Mouse (Mus musculus) midbrain, embryonic 16.5 days (tissue): ENCODE results near the gene 4930583I09Rik. TPM values are rescaled to one million over a fixed set of nuclear protein-coding genes. Genes with fewer than 3 reads are reported as not detected.

Experiments
- ATAC-seq: fragments of 200-750 bp; cut with Nextera tagmentation; 2 replicates; pipeline ENCODE4 v1.8.0; 2017; ENCODE audit warnings: moderate TSS enrichment
- H3K27ac ChIP-seq: fragments of 300-500 bp; sonication (generic); 2 replicates; pipeline ENCODE4 v1.5.1; 2014; ENCODE audit warnings: mild to moderate bottlenecking, low read length, mixed read lengths
- H3K27me3 ChIP-seq: fragments of 300-500 bp; sonication (generic); 2 replicates; pipeline ENCODE4 v1.6.1; 2014; ENCODE audit warnings: low read depth, low read length, mixed read lengths; ENCODE audit not compliant: control insufficient read depth, insufficient read depth
- H3K36me3 ChIP-seq: fragments of 300-500 bp; sonication (generic); 2 replicates; pipeline ENCODE4 v1.6.1; 2014; ENCODE audit warnings: mild to moderate bottlenecking, low read length, moderate library complexity, mixed read lengths; ENCODE audit not compliant: control insufficient read depth, insufficient read depth
- H3K4me1 ChIP-seq: fragments of 300-500 bp; sonication (generic); 2 replicates; pipeline ENCODE4 v1.6.1; 2014; ENCODE audit warnings: mild to moderate bottlenecking, low read length, mixed read lengths; ENCODE audit not compliant: control insufficient read depth, insufficient read depth
- H3K4me2 ChIP-seq: fragments of 300-500 bp; sonication (generic); 2 replicates; pipeline ENCODE4 v1.6.1; 2014; ENCODE audit warnings: mild to moderate bottlenecking, low read length, mixed read lengths
- H3K4me3 ChIP-seq: fragments of 300-500 bp; sonication (generic); 2 replicates; pipeline ENCODE4 v1.5.1; 2014; ENCODE audit warnings: low read depth, mild to moderate bottlenecking, low read length, moderate library complexity, mixed read lengths
- H3K9ac ChIP-seq: fragments of 300-500 bp; sonication (generic); 2 replicates; pipeline ENCODE4 v1.6.1; 2014; ENCODE audit warnings: low read depth, low read length, mixed read lengths
- H3K9me3 ChIP-seq: fragments of 300-500 bp; sonication (generic); replicated peaks from 2 replicates; pipeline ENCODE4 v1.6.1; 2014; ENCODE audit warnings: mild to moderate bottlenecking, low read length, mixed read lengths; ENCODE audit not compliant: control insufficient read depth, poor library complexity, severe bottlenecking
- WGBS: fragments of 180-500 bp; shearing (Covaris S2); extraction: QIAGEN DNeasy Blood & Tissue Kit; methylation state at CpG from one replicate; pipeline ENCODE4 v1.1.7; 2014; 5-methylcytosine and 5-hydroxymethylcytosine counted together
- polyA plus RNA-seq: library from polyadenylated mRNA; unstranded; fragments of >200 nt; fragmentation: Nextera tagmentation; extraction: Ambion mirVana; gene quantifications from 2 replicates; pipeline ENCODE4 v1.2.1, GENCODE M21; 2015

4930583I09Rik gene
- polyA plus RNA-seq, 1 experiment from 2014 or later: not detected

DNA sequence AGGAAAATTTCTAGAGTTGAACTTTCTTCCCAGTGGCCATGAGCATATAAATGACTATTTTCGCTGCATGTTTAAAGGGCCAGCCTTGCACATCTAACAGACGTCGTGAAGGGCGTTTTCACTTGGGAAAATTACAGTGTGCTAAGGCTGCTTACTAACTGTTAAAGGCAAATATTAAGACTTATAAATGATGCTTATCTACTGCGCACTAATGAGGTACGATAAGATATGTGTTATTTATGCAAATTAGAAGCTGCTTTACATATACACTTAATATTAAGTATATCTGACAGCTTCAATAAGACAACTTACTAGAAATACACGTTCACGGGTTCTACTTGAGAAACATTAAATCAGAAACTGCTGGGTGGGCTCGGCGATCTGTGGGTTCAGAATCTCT, 481 bp upstream of the 4930583I09Rik start:
- H3K4me3 ChIP-seq: no peak overlapping the region
- H3K27ac ChIP-seq: no peak overlapping the region
- H3K9ac ChIP-seq: no peak overlapping the region
- 57% methylated on average over 10 of the region's 10 CpGs for WGBS
- peak overlapping the region; percentile 7 for H3K4me2 ChIP-seq
- H3K36me3 ChIP-seq: no peaks in the 10 kb centered on the region
- no peaks in the 10 kb centered on the region for H3K9me3 ChIP-seq
- H3K27me3 ChIP-seq: no peaks in the 10 kb centered on the region
- H3K4me1 ChIP-seq: peaks cover 11% of the 10 kb centered on the region
- peak; percentile 18; the same call in 1 of the 2 replicates for ATAC-seq

DNA sequence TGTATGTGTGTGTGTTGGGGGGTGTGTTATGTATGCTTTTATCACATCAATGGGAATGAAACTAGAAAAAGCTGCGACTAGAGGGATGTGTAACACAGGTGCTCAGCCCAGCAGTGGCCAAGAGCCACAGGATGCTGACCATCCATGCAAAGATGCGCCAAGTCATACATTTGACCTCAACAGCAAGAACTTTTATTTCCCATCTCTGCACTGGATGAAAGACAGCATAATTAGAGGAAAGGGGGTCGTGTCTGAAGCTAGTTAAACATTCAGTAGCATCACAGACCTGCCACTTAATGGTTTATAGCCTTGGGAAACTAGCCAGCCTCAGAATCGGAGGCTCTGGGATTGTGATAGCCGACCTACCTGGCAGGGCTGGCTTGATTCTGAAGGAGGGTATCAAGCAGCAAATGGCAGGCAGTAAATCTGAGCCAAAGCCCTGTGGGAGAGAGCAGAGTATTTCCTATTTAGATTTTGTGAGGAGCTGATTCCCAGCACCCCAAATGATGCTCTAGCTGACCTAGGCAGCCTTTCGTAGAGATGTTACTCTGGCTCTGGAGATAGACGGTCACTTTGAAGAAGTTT, 1.9 kb downstream of the 4930583I09Rik start:
- no peak for ATAC-seq
- no peak overlapping the region for H3K9ac ChIP-seq
- 82% methylated on average over 7 of the region's 7 CpGs for WGBS
- no peaks in the 10 kb centered on the region for H3K9me3 ChIP-seq
- no peak overlapping the region for H3K4me2 ChIP-seq
- no peaks in the 10 kb centered on the region for H3K27me3 ChIP-seq
- H3K4me1 ChIP-seq: peaks cover 11% of the 10 kb centered on the region
- no peak overlapping the region for H3K4me3 ChIP-seq
- H3K27ac ChIP-seq: no peak overlapping the region
- no peaks in the 10 kb centered on the region for H3K36me3 ChIP-seq

GRCm38 (mm10) chr17:64833071-64833470, 2.8 kb downstream of the 4930583I09Rik start:
- no peak overlapping the region for H3K27ac ChIP-seq
- H3K9ac ChIP-seq: no peak overlapping the region
- no peak overlapping the region for H3K4me3 ChIP-seq
- 90% methylated on average over 2 of the region's 2 CpGs for WGBS
- H3K36me3 ChIP-seq: no peaks in the 10 kb centered on the region
- no peaks in the 10 kb centered on the region for H3K27me3 ChIP-seq
- peaks cover 11% of the 10 kb centered on the region for H3K4me1 ChIP-seq
- H3K4me2 ChIP-seq: no peak overlapping the region
- no peak for ATAC-seq
- H3K9me3 ChIP-seq: no peaks in the 10 kb centered on the region

DNA sequence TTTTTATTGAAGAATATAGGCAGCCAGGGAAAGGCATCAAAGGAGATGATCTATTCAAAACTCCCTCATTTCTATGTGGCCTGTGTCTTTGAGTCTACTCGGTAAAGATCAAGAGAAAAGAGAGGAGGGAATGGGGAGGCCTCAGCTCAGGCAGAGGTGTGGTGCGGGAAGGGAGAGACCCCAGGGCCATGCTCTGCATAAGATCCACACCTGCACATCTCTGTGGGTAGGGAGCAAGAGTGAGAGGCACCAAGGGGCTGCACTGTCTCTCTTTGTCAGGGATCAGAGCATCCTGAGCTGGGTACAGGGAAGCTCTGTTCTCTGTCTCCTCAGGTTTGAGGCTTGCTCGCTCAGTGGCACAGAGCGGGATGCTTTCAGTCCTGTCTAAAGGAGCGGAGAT, 8.4 kb downstream of the 4930583I09Rik start:
- Histone ChIP-seq H3K9me3 (no peaks in the 10 kb centered on the region), H3K4me1 (peaks cover 10% of the 10 kb centered on the region; the same call in 1 of the 2 replicates), H3K9ac (no peak overlapping the region), H3K36me3 (no peaks in the 10 kb centered on the region), H3K4me2 (no peak overlapping the region), H3K27me3 (no peaks in the 10 kb centered on the region), H3K4me3 (no peak overlapping the region), H3K27ac (peak overlapping the region; percentile 13; the same call in 1 of the 2 replicates)
- peak; percentile 66; the same call in 1 of the 2 replicates for ATAC-seq
- 78% methylated on average over 5 of the region's 5 CpGs for WGBS

DNA sequence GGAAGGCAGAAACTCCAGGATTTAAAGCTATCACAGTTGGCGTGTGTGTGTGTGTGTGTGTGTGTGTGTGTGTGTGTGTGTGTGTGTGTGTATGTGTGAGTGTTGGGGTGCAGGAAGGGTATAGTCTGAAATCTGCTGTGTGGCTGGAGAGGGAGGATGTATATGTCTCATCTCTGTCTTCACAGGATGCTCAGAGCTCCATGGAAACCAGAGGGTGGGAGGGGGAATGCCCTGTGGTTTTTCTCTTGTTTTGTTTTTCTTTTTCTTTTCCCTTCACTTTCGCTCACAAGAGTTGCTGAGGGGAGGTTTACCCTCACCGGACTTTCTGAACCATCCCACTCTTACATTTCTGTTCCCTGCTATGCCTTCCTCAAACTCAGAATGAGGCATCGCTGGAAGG, 9.0 kb downstream of the 4930583I09Rik start:
- no peaks in the 10 kb centered on the region for H3K9me3 ChIP-seq
- H3K9ac ChIP-seq: no peak overlapping the region
- no peaks in the 10 kb centered on the region for H3K27me3 ChIP-seq
- H3K4me3 ChIP-seq: no peak overlapping the region
- no peak for ATAC-seq
- H3K36me3 ChIP-seq: no peaks in the 10 kb centered on the region
- H3K4me1 ChIP-seq: peaks cover 10% of the 10 kb centered on the region; the same call in 1 of the 2 replicates
- H3K4me2 ChIP-seq: no peak overlapping the region
- 58% methylated on average over 4 of the region's 4 CpGs for whole genome bisulfite sequencing
- H3K27ac ChIP-seq: no peak overlapping the region

DNA sequence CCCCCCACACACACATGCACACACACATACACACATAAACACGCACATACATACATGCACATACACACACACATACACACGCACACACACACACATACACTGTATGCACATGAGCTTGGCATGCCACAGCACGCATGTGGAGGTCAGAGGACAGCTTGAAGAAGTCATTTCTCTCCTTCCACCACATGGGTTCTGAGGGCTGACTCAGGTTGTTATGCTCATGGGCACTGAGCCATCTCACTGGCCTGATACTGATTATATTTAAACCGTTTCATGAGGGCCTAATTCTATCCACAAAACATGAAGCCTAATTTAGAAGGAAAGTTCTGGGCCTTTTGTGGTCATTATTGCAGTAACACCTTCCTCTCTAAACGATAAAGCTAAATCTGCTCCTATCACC, 13.3 kb downstream of the 4930583I09Rik start:
- Histone ChIP-seq H3K27ac (no peak overlapping the region), H3K4me3 (no peak overlapping the region), H3K36me3 (no peaks in the 10 kb centered on the region), H3K9me3 (no peaks in the 10 kb centered on the region), H3K4me1 (peaks cover 13% of the 10 kb centered on the region; the same call in 1 of the 2 replicates), H3K27me3 (no peaks in the 10 kb centered on the region), H3K9ac (no peak overlapping the region), H3K4me2 (no peak overlapping the region)
- WGBS: 87% methylated on average over 5 of the region's 5 CpGs
- no peak for ATAC-seq

GRCm38 (mm10) chr17:64820841-64821593, 14.9 kb downstream of the 4930583I09Rik start:
- Histone ChIP-seq H3K36me3 (no peaks in the 10 kb centered on the region), H3K27me3 (no peaks in the 10 kb centered on the region), H3K9ac (no peak overlapping the region), H3K9me3 (no peaks in the 10 kb centered on the region), H3K4me1 (peaks cover 4% of the 10 kb centered on the region; the same call in 1 of the 2 replicates), H3K4me3 (no peak overlapping the region), H3K4me2 (no peak overlapping the region), H3K27ac (no peak overlapping the region)
- ATAC-seq: no peak
- WGBS: 93% methylated on average over 7 of the region's 7 CpGs

- Histone ChIP-seq H3K36me3 (no peaks in the 10 kb centered on the region), H3K9ac (no peak overlapping the region), H3K4me2 (no peak overlapping the region), H3K27me3 (no peaks in the 10 kb centered on the region), H3K9me3 (no peaks in the 10 kb centered on the region), H3K4me3 (no peak overlapping the region), H3K27ac (no peak overlapping the region), H3K4me1 (peaks cover 4% of the 10 kb centered on the region; the same call in 1 of the 2 replicates)
- ATAC-seq: no peak
- WGBS: 90% methylated on average over 3 of the region's 3 CpGs
Observed at GRCm38 (mm10) chr17:64816298-64816697, 19.6 kb downstream of the 4930583I09Rik start.

DNA sequence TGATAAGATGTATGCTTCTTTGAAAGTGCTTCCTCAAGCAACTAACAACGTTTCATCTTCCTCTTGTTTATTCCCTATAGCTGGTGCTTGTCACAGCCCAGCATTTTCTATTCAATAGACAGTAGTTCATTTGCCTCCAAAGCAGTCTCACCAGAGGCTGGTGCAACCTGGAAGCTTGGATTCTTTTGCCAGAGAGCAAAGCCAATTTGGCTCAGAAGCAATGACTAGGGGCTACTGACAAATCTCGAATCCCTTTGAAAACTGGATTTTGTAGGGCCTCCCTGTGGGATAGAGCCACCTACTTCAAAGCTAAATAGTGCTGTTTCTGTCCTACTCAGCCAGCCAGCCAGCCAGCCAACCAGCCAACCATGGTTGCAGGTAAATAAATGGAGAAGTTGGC, 20.1 kb downstream of the 4930583I09Rik start:
- Histone ChIP-seq H3K9me3 (no peaks in the 10 kb centered on the region), H3K27me3 (no peaks in the 10 kb centered on the region), H3K4me3 (no peak overlapping the region), H3K4me2 (no peak overlapping the region), H3K36me3 (no peaks in the 10 kb centered on the region), H3K9ac (no peak overlapping the region), H3K4me1 (peaks cover 4% of the 10 kb centered on the region; the same call in 1 of the 2 replicates), H3K27ac (no peak overlapping the region)
- ATAC-seq: no peak
- 71% methylated on average over 2 of the region's 2 CpGs for WGBS
